Mouse (Mus musculus) stomach, postnatal 0 days (tissue): ENCODE results near the gene Filip1. TPM values are rescaled to one million over a fixed set of nuclear protein-coding genes. Genes with fewer than 3 reads are reported as not detected.

Experiments used
- ATAC-seq: fragments of 200-750 bp; cut with Nextera tagmentation; 2 replicates; pipeline ENCODE4 v1.8.0; 2017; ENCODE audit not compliant: low FRiP score, low TSS enrichment
- DNase-seq: peaks from one replicate; pipeline ENCODE4 v3.0.0-alpha.2; 2016; ENCODE audit warnings: low spot score
- H3K27ac ChIP-seq: fragments of 300-500 bp; sonication (generic); replicated peaks from 2 replicates; pipeline ENCODE4 v1.5.1; 2014; ENCODE audit warnings: mild to moderate bottlenecking, control low read depth
- H3K27me3 ChIP-seq: fragments of 300-500 bp; sonication (generic); 2 replicates; pipeline ENCODE4 v1.6.1; 2014; ENCODE audit warnings: low read length; ENCODE audit not compliant: control insufficient read depth, insufficient read depth
- H3K36me3 ChIP-seq: fragments of 300-500 bp; sonication (generic); 2 replicates; pipeline ENCODE4 v1.6.1; 2014; ENCODE audit warnings: low read length, mixed read lengths; ENCODE audit not compliant: control insufficient read depth, insufficient read depth
- H3K4me1 ChIP-seq: fragments of 300-500 bp; sonication (generic); replicated peaks from 2 replicates; pipeline ENCODE4 v1.6.1; 2014; ENCODE audit warnings: antibody characterized with exemption; ENCODE audit not compliant: control insufficient read depth, insufficient read depth
- H3K4me2 ChIP-seq: fragments of 300-500 bp; sonication (generic); replicated peaks from 2 replicates; pipeline ENCODE4 v1.6.1; 2014; ENCODE audit warnings: low read depth, mild to moderate bottlenecking, control low read depth, moderate library complexity
- H3K4me3 ChIP-seq: fragments of 300-500 bp; sonication (generic); 2 replicates; pipeline ENCODE4 v1.5.1; 2014; ENCODE audit warnings: low read depth, low read length, control low read depth
- H3K9ac ChIP-seq: fragments of 300-500 bp; sonication (generic); 2 replicates; pipeline ENCODE4 v1.6.1; 2014; ENCODE audit warnings: mild to moderate bottlenecking, low read length, control low read depth, mixed read lengths
- H3K9me3 ChIP-seq: fragments of 300-500 bp; sonication (generic); 2 replicates; pipeline ENCODE4 v1.6.1; 2016; ENCODE audit warnings: low read length; ENCODE audit not compliant: control insufficient read depth
- CTCF ChIP-seq: IDR thresholded peaks from 2 replicates; pipeline ENCODE4 v1.5.1; 2016; ENCODE audit warnings: antibody characterized with exemption, low read depth, mild to moderate bottlenecking, moderate library complexity
- EP300 ChIP-seq: optimal IDR thresholded peaks from 2 replicates; pipeline ENCODE3; 2016; ENCODE audit warnings: antibody characterized with exemption
- WGBS: fragments of 180-500 bp; shearing (Covaris S2); extraction: QIAGEN DNeasy Blood & Tissue Kit; methylation state at CpG from one replicate; pipeline ENCODE4 v1.1.7; 2014; 5-methylcytosine and 5-hydroxymethylcytosine counted together
- polyA plus RNA-seq: library from polyadenylated mRNA; unstranded; fragments of >200 nt; fragmentation: Nextera tagmentation; extraction: Ambion mirVana; gene quantifications from 2 replicates; pipeline ENCODE4 v1.2.1, GENCODE M21; 2015

Filip1 gene
- polyA plus RNA-seq, 1 experiment from 2014 or later, result 9.6 TPM

DNA sequence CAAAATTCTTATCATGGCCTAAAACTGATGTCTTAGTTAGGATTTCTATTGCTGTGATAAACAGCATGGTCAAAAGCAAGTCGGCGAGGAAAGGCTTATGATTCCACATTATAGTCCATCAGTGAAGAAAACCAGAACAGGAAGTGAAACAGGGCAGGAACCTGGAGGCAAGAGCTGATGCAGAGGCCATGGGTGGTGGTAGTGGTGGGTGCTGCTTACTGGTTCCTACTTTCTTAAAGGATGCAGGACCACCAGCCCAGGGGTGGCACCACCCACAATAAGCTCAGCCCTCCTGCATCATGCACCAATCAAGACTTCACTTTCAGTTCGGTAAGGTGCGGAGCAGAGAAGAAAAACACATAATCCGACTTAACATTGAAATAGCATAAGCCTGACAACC is 61.3 kb downstream of the Filip1 start:
- no peak for TF ChIP-seq EP300
- no peak for TF ChIP-seq CTCF
- H3K4me1 ChIP-seq, result no peaks in the 10 kb centered on the region
- H3K9me3 ChIP-seq, result no peaks in the 10 kb centered on the region
- DNase-seq (peak; percentile 9), ATAC-seq (no peak)
- H3K27me3 ChIP-seq, result no peaks in the 10 kb centered on the region
- no peak overlapping the region for H3K4me3 ChIP-seq
- WGBS, result 76% methylated on average over 5 of the region's 5 CpGs
- no peaks in the 10 kb centered on the region for H3K36me3 ChIP-seq
- no peak overlapping the region for H3K4me2 ChIP-seq
- no peak overlapping the region; the same call in 1 of the 2 replicates for H3K27ac ChIP-seq
- H3K9ac ChIP-seq, result no peak overlapping the region

- ATAC-seq (no peak), DNase-seq (no peak)
- no peaks in the 10 kb centered on the region for H3K4me1 ChIP-seq
- H3K4me2 ChIP-seq, result no peak overlapping the region
- WGBS, result 85% methylated on average over 5 of the region's 5 CpGs
- H3K36me3 ChIP-seq, result no peaks in the 10 kb centered on the region
- no peaks in the 10 kb centered on the region for H3K9me3 ChIP-seq
- no peak overlapping the region for H3K9ac ChIP-seq
- H3K27me3 ChIP-seq, result no peaks in the 10 kb centered on the region
- no peak for TF ChIP-seq EP300
- no peak for TF ChIP-seq CTCF
- H3K4me3 ChIP-seq, result no peak overlapping the region
- H3K27ac ChIP-seq, result no peak overlapping the region
Measured at GRCm38 (mm10) chr9:79950666-79951065, 62.0 kb downstream of the Filip1 start.

- ATAC-seq, result no peak
- WGBS, result 20% methylated on average over 6 of the region's 6 CpGs
- Histone ChIP-seq H3K4me2 (no peak overlapping the region), H3K9ac (no peak overlapping the region), H3K9me3 (no peaks in the 10 kb centered on the region), H3K27me3 (no peaks in the 10 kb centered on the region), H3K27ac (no peak overlapping the region), H3K4me1 (no peaks in the 10 kb centered on the region), H3K36me3 (no peaks in the 10 kb centered on the region), H3K4me3 (no peak overlapping the region)
- no peak for TF ChIP-seq EP300
- peak; percentile 10 for DNase-seq
Measured at GRCm38 (mm10) chr9:79950038-79950437, 62.6 kb downstream of the Filip1 start.

GRCm38 (mm10) chr9:79948376-79948775 is 64.3 kb downstream of the Filip1 start:
- Histone ChIP-seq H3K4me3 (no peak overlapping the region), H3K27ac (no peak overlapping the region), H3K36me3 (no peaks in the 10 kb centered on the region), H3K9me3 (no peaks in the 10 kb centered on the region), H3K9ac (no peak overlapping the region), H3K4me2 (no peak overlapping the region), H3K4me1 (no peaks in the 10 kb centered on the region), H3K27me3 (no peaks in the 10 kb centered on the region)
- ATAC-seq, result no peak
- no peak for TF ChIP-seq CTCF
- TF ChIP-seq EP300, result no peak
- no peak for DNase-seq
- WGBS, result 70% methylated on average over 2 of the region's 2 CpGs

GRCm38 (mm10) chr9:79947973-79948372 is 64.7 kb downstream of the Filip1 start:
- Histone ChIP-seq H3K4me3 (no peak overlapping the region), H3K27ac (no peak overlapping the region), H3K4me1 (no peaks in the 10 kb centered on the region), H3K9me3 (no peaks in the 10 kb centered on the region), H3K9ac (no peak overlapping the region), H3K4me2 (no peak overlapping the region), H3K27me3 (no peaks in the 10 kb centered on the region), H3K36me3 (no peaks in the 10 kb centered on the region)
- 54% methylated on average over 2 of the region's 2 CpGs for WGBS
- TF ChIP-seq EP300 (no peak), CTCF (no peak)
- no peak for ATAC-seq
- DNase-seq, result peak; percentile 7

- no peaks in the 10 kb centered on the region for H3K36me3 ChIP-seq
- H3K9me3 ChIP-seq, result no peaks in the 10 kb centered on the region
- no peak overlapping the region for H3K4me3 ChIP-seq
- DNase-seq, result no peak
- no peak for ATAC-seq
- no peak overlapping the region for H3K27ac ChIP-seq
- WGBS, result 67% methylated on average over 3 of the region's 3 CpGs
- no peak overlapping the region for H3K4me2 ChIP-seq
- TF ChIP-seq EP300 (no peak), CTCF (no peak)
- H3K9ac ChIP-seq, result no peak overlapping the region
- no peaks in the 10 kb centered on the region for H3K27me3 ChIP-seq
- no peaks in the 10 kb centered on the region for H3K4me1 ChIP-seq
Measured at GRCm38 (mm10) chr9:79947414-79947813, 65.2 kb downstream of the Filip1 start.
